Mouse (Mus musculus): ENCODE data around the gene Gsdma3. TPM values are rescaled to one million over a fixed set of nuclear protein-coding genes. Genes with fewer than 3 reads are reported as not detected.
"Not testable (repeated sequence)": the region's sequence is repeated elsewhere in the genome, so short reads cannot be mapped to it uniquely, and the experiment has no call there.

The Gsdma3 gene
- polyA plus RNA-seq, 1 experiment, result 1.1 TPM

- WGBS, result 64% methylated on average over 5 of the region's 5 CpGs
- Histone ChIP-seq H3K27ac (ENCODE audit: control insufficient read depth, insufficient read depth, low read length) (no peak overlapping the region), H3K4me1 (replicated peaks; ENCODE audit: control insufficient read depth, insufficient read depth, low read length) (no peaks in the 10 kb centered on the region), H3K4me3 (ENCODE audit: control insufficient read depth, insufficient read depth, low read length) (no peak overlapping the region), H3K36me3 (ENCODE audit: control insufficient read depth, insufficient read depth, low read length) (no peaks in the 10 kb centered on the region), H3K27me3 (ENCODE audit: control insufficient read depth, insufficient read depth, low read length) (no peaks in the 10 kb centered on the region)
- TF ChIP-seq CTCF (IDR thresholded peaks at IDR 0.05; ENCODE audit: borderline replicate concordance, control insufficient read depth, extremely low read depth, insufficient read depth, low read length, poor library complexity) (no peak), POLR2A (IDR thresholded peaks at IDR 0.05; ENCODE audit: control insufficient read depth, extremely low read depth, insufficient read depth, low read length, poor library complexity) (no peak)
- no peak for DNase-seq
These were observed 46.3 kb downstream of the Gsdma3 start for GRCm38 (mm10) chr11:98672482-98672881.

DNA sequence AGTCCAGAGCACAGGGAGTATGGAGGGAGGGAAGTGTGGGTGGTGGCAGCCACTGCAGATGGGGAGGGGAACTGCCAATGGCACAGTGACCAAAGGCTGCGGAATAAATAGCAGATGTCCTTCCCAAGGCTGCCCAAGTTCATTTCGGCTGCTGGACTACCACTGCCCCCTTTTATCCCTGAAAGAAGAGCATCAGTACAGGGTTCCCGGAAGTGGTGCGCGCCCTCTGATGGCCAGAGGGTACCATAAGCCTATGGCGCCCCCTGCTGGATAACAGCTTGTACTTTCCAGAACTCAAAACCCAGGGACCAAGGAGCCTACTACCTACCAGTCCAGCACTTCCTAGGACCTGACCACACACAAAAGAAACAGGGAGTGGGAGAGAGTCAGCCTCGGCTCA is 47.0 kb downstream of the Gsdma3 start:
- not testable (repeated sequence) for H3K4me1 ChIP-seq (replicated peaks; ENCODE audit: control insufficient read depth, insufficient read depth, low read length); H3K27ac ChIP-seq (ENCODE audit: control insufficient read depth, insufficient read depth, low read length); H3K27me3 ChIP-seq (ENCODE audit: control insufficient read depth, insufficient read depth, low read length); H3K4me3 ChIP-seq (ENCODE audit: control insufficient read depth, insufficient read depth, low read length); H3K36me3 ChIP-seq (ENCODE audit: control insufficient read depth, insufficient read depth, low read length)
- DNase-seq, result peak; percentile 70
- 4% methylated on average over 7 of the region's 7 CpGs for WGBS

- Histone ChIP-seq H3K27ac (ENCODE audit: control insufficient read depth, insufficient read depth, low read length) (no peak overlapping the region), H3K4me3 (ENCODE audit: control insufficient read depth, insufficient read depth, low read length) (no peak overlapping the region), H3K4me1 (replicated peaks; ENCODE audit: control insufficient read depth, insufficient read depth, low read length) (no peaks in the 10 kb centered on the region), H3K36me3 (ENCODE audit: control insufficient read depth, insufficient read depth, low read length) (no peaks in the 10 kb centered on the region), H3K27me3 (ENCODE audit: control insufficient read depth, insufficient read depth, low read length) (no peaks in the 10 kb centered on the region)
- 68% methylated on average over 7 of the region's 7 CpGs for WGBS
- no peak for DNase-seq
- TF ChIP-seq CTCF (IDR thresholded peaks at IDR 0.05; ENCODE audit: borderline replicate concordance, control insufficient read depth, extremely low read depth, insufficient read depth, low read length, poor library complexity) (no peak), POLR2A (IDR thresholded peaks at IDR 0.05; ENCODE audit: control insufficient read depth, extremely low read depth, insufficient read depth, low read length, poor library complexity) (no peak)
These were observed 49.7 kb downstream of the Gsdma3 start for GRCm38 (mm10) chr11:98675829-98676363.

- H3K4me1 ChIP-seq (replicated peaks; ENCODE audit: control insufficient read depth, insufficient read depth, low read length), result peaks cover 2% of the 10 kb centered on the region; the same call in 1 of the 2 replicates
- WGBS, result 100% methylated on average over 1 of the region's 1 CpGs
- no peaks in the 10 kb centered on the region; the same call in 1 of the 2 replicates for H3K36me3 ChIP-seq (ENCODE audit: control insufficient read depth, insufficient read depth, low read length)
- no peaks in the 10 kb centered on the region for H3K27me3 ChIP-seq (ENCODE audit: control insufficient read depth, insufficient read depth, low read length)
- no peak for TF ChIP-seq POLR2A (IDR thresholded peaks at IDR 0.05; ENCODE audit: control insufficient read depth, extremely low read depth, insufficient read depth, low read length, poor library complexity)
- TF ChIP-seq CTCF (IDR thresholded peaks at IDR 0.05; ENCODE audit: borderline replicate concordance, control insufficient read depth, extremely low read depth, insufficient read depth, low read length, poor library complexity), result no peak
- H3K27ac ChIP-seq (ENCODE audit: control insufficient read depth, insufficient read depth, low read length), result no peak overlapping the region
- no peak for DNase-seq
- no peak overlapping the region for H3K4me3 ChIP-seq (ENCODE audit: control insufficient read depth, insufficient read depth, low read length)
These were observed 53.9 kb downstream of the Gsdma3 start for GRCm38 (mm10) chr11:98680023-98680422.

DNA sequence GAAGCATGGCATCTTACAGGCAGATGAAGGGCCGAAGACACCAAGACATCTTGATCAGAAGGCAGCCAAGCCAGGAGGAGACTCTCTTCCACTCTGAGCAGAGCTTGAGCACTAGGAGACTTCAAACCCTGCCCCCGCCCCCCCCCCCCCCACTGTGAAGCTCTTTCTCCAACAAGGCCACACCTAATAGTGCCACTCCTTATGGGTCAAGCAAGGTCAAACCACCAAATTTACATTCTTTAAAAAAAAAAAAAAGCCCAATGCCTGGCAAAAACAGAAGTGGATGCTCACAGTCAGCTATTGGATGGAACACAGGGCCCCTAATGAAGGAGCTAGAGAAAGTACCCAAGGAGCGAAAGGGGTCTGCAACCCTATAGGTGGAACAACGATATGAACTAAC is 54.4 kb downstream of the Gsdma3 start:
- 92% methylated on average over 4 of the region's 4 CpGs for WGBS

GRCm38 (mm10) chr11:98681186-98681585 is 55.0 kb downstream of the Gsdma3 start:
- TF ChIP-seq CTCF (IDR thresholded peaks at IDR 0.05; ENCODE audit: borderline replicate concordance, control insufficient read depth, extremely low read depth, insufficient read depth, low read length, poor library complexity), result no peak
- no peak overlapping the region for H3K27ac ChIP-seq (ENCODE audit: control insufficient read depth, insufficient read depth, low read length)
- H3K36me3 ChIP-seq (ENCODE audit: control insufficient read depth, insufficient read depth, low read length), result peaks cover 12% of the 10 kb centered on the region
- no peak for DNase-seq
- no peaks in the 10 kb centered on the region for H3K27me3 ChIP-seq (ENCODE audit: control insufficient read depth, insufficient read depth, low read length)
- no peak overlapping the region for H3K4me3 ChIP-seq (ENCODE audit: control insufficient read depth, insufficient read depth, low read length)
- WGBS, result 90% methylated on average over 4 of the region's 4 CpGs
- H3K4me1 ChIP-seq (replicated peaks; ENCODE audit: control insufficient read depth, insufficient read depth, low read length), result peaks cover 2% of the 10 kb centered on the region; the same call in 1 of the 2 replicates

More for the DNA sequence above, 54.4 kb downstream of the Gsdma3 start:
- not testable (repeated sequence) for H3K4me3 ChIP-seq (ENCODE audit: control insufficient read depth, insufficient read depth, low read length); H3K36me3 ChIP-seq (ENCODE audit: control insufficient read depth, insufficient read depth, low read length); H3K27ac ChIP-seq (ENCODE audit: control insufficient read depth, insufficient read depth, low read length); H3K27me3 ChIP-seq (ENCODE audit: control insufficient read depth, insufficient read depth, low read length); DNase-seq; H3K4me1 ChIP-seq (replicated peaks; ENCODE audit: control insufficient read depth, insufficient read depth, low read length)

- H3K4me3 ChIP-seq (ENCODE audit: control insufficient read depth, insufficient read depth, low read length), result peak within 1 kb of the TSS; percentile 71
- peaks cover 2% of the 10 kb centered on the region; the same call in 1 of the 2 replicates for H3K4me1 ChIP-seq (replicated peaks; ENCODE audit: control insufficient read depth, insufficient read depth, low read length)
- no peaks in the 10 kb centered on the region for H3K27me3 ChIP-seq (ENCODE audit: control insufficient read depth, insufficient read depth, low read length)
- TF ChIP-seq POLR2A (IDR thresholded peaks at IDR 0.05; ENCODE audit: control insufficient read depth, extremely low read depth, insufficient read depth, low read length, poor library complexity) (peak; percentile 87), CTCF (IDR thresholded peaks at IDR 0.05; ENCODE audit: borderline replicate concordance, control insufficient read depth, extremely low read depth, insufficient read depth, low read length, poor library complexity) (no peak; the same call in 1 of the 2 replicates)
- H3K27ac ChIP-seq (ENCODE audit: control insufficient read depth, insufficient read depth, low read length), result no peak within 1 kb of the TSS
- WGBS, result 3% methylated on average over 45 of the region's 45 CpGs
- peak; percentile 98 for DNase-seq
- H3K36me3 ChIP-seq (ENCODE audit: control insufficient read depth, insufficient read depth, low read length), result peaks cover 17% of the 10 kb centered on the region
These were observed 55.9 kb downstream of the Gsdma3 start, which contains the start of gene Psmd3 for GRCm38 (mm10) chr11:98681786-98682745. Gene Psmd3 (plus strand): TSS chr11:98682554.
